Comparison of ENCODE assay signal across 22 mouse cellular contexts in genomic region chr5:39334241-39334640, GRCm38 (mm10).
"Had no signal": no experiment of that assay in that cellular context is flagged by ENCODE, and none has a peak within 500 bp of the region (broad histone marks: within the 10 kb centered on the region; RNA-seq: fewer than 3 reads in every experiment).

No protein-coding gene starts in this region.

- DNase-seq: kidney, adult 11 months; kidney, adult 8-10 months; kidney, postnatal 10 days; kidney, postnatal 36 days; layer of hippocampus, postnatal 36 days; left cerebral cortex, postnatal 4 days; liver, postnatal 0 days; lung, embryonic 14.5 days; midbrain, embryonic 14.5 days; thymus, adult 18-20 months; thymus, postnatal 14 days had no signal

- H3K27ac ChIP-seq: kidney, embryonic 15.5 days; left cerebral cortex, adult 2 months; limb, embryonic 12.5 days; limb, embryonic 15.5 days; liver, embryonic 14.5 days; macrophage; neural tube, embryonic 13.5 days had no signal

- H3K4me3 ChIP-seq: kidney, embryonic 15.5 days; left cerebral cortex, adult 2 months; limb, embryonic 12.5 days; limb, embryonic 15.5 days; megakaryocyte, embryonic 14.5 days; neural tube, embryonic 13.5 days had no signal

- H3K4me2 ChIP-seq: kidney, embryonic 15.5 days; limb, embryonic 12.5 days; limb, embryonic 15.5 days; liver, embryonic 11.5 days; lung, embryonic 14.5 days; midbrain, embryonic 11.5 days; neural tube, embryonic 13.5 days had no signal

- H3K36me3 ChIP-seq: kidney, embryonic 15.5 days; limb, embryonic 12.5 days; limb, embryonic 15.5 days; neural tube, embryonic 13.5 days had no signal

- ATAC-seq: liver, postnatal 0 days; lung, postnatal 0 days had no signal

- H3K27me3 ChIP-seq: kidney, embryonic 15.5 days; limb, embryonic 12.5 days; limb, embryonic 15.5 days; megakaryocyte, embryonic 14.5 days; neural tube, embryonic 13.5 days had no signal

- H3K4me1 ChIP-seq: kidney, embryonic 15.5 days; limb, embryonic 12.5 days; limb, embryonic 15.5 days; megakaryocyte, embryonic 14.5 days; neural tube, embryonic 13.5 days had no signal

- H3K9me3 ChIP-seq: kidney, embryonic 15.5 days; limb, embryonic 12.5 days; limb, embryonic 15.5 days; megakaryocyte, embryonic 14.5 days; neural tube, embryonic 13.5 days had no signal

- H3K9ac ChIP-seq: kidney, embryonic 15.5 days; limb, embryonic 12.5 days; limb, embryonic 15.5 days; liver, embryonic 14.5 days; liver, postnatal 0 days; lung, embryonic 14.5 days; neural tube, embryonic 13.5 days had no signal
